Mouse (Mus musculus): ENCODE results near the gene Rasgrp3. TPM values are rescaled to one million over a fixed set of nuclear protein-coding genes. Genes with fewer than 3 reads are reported as not detected.
A peak's percentile ranks its signal among the peaks of the same experiment; 100 is the strongest.

The Rasgrp3 gene
- 0.16 and 0.85 TPM in 2 replicates for total RNA-seq (2012; rRNA removed)

DNA sequence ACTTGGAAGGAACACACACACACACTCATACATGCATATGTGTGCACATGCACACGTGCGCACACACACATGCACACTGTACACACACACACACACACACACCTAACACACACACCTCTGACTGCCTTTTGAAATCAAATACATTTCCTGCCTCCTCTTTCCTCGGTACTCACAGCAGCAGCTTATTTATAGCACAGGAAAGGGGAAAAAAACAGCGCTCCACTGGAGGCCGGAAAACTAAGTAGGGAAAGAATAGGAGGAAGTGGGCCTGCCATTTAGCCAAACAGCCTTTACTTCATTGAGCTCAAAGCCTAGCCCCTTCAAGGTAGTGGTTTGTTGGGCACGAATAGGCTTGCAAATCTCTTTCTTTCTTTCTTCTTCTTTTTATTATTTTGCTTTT lies at the start of gene Rasgrp3:
Gene Rasgrp3, plus strand, starts transcription at position 298 of the 400 bp plus-strand sequence.
- H3K4me1 ChIP-seq (ENCODE audit: control insufficient read depth in 2 of 2, insufficient read depth in 2 of 2, low read length in 2 of 2, poor library complexity in 1 of 2): no peaks in the 10 kb centered on the region
- no peak within 1 kb of the TSS for H3K9ac ChIP-seq (ENCODE audit: insufficient read depth, low read depth, low read length, poor library complexity, severe bottlenecking)
- no peak within 1 kb of the TSS for H3K27ac ChIP-seq (ENCODE audit: insufficient read depth, low read depth, low read length, poor library complexity, severe bottlenecking)
- H3K9me3 ChIP-seq (ENCODE audit: control insufficient read depth, insufficient read depth, low read depth, low read length): no peaks in the 10 kb centered on the region
- in situ Hi-C loops (cut with MboI; ENCODE audit: low sequenced_read_pairs in 2 of 2, unreplicated experiment in 2 of 2): no loop called here
- H3K4me3 ChIP-seq (ENCODE audit: insufficient read depth in 1 of 2, low read depth in 1 of 2, low read length in 2 of 2, poor library complexity in 1 of 2, severe bottlenecking in 1 of 2): no peak within 1 kb of the TSS
- H3K36me3 ChIP-seq (ENCODE audit: control insufficient read depth, insufficient read depth, low read length, poor library complexity, severe bottlenecking): no peaks in the 10 kb centered on the region
- TF ChIP-seq HCFC1 (IDR thresholded peaks at IDR 0.05; ENCODE audit: borderline replicate concordance, insufficient read depth, low read length) (no peak), ZC3H11A (IDR thresholded peaks at IDR 0.05; ENCODE audit: borderline replicate concordance, low read depth, low read length) (no peak), ZNF384 (IDR thresholded peaks at IDR 0.05; ENCODE audit: low read depth, low read length) (no peak), MAFK (IDR thresholded peaks at IDR 0.05; ENCODE audit: insufficient read depth, low read depth, low read length) (no peak), CHD2 (IDR thresholded peaks at IDR 0.05; ENCODE audit: low read depth, low read length) (no peak)
- DNase-seq (ENCODE audit: low read depth, low spot score): no peak

- Histone ChIP-seq H3K4me1 (ENCODE audit: control insufficient read depth in 2 of 2, insufficient read depth in 2 of 2, low read length in 2 of 2, poor library complexity in 1 of 2) (no peaks in the 10 kb centered on the region; a peak in 1 of 4 replicates), H3K9me3 (ENCODE audit: control insufficient read depth, insufficient read depth, low read depth, low read length) (no peaks in the 10 kb centered on the region), H3K4me3 (ENCODE audit: insufficient read depth in 1 of 2, low read depth in 1 of 2, low read length in 2 of 2, poor library complexity in 1 of 2, severe bottlenecking in 1 of 2) (no peak overlapping the region), H3K9ac (ENCODE audit: insufficient read depth, low read depth, low read length, poor library complexity, severe bottlenecking) (no peak overlapping the region), H3K36me3 (ENCODE audit: control insufficient read depth, insufficient read depth, low read length, poor library complexity, severe bottlenecking) (no peaks in the 10 kb centered on the region), H3K27ac (ENCODE audit: insufficient read depth, low read depth, low read length, poor library complexity, severe bottlenecking) (no peak overlapping the region)
- in situ Hi-C loops (cut with MboI; ENCODE audit: low sequenced_read_pairs in 2 of 2, unreplicated experiment in 2 of 2): no loop called here
- no peak for DNase-seq (ENCODE audit: low read depth, low spot score)
- TF ChIP-seq ZNF384 (IDR thresholded peaks at IDR 0.05; ENCODE audit: low read depth, low read length) (no peak), MAFK (IDR thresholded peaks at IDR 0.05; ENCODE audit: insufficient read depth, low read depth, low read length) (no peak), HCFC1 (IDR thresholded peaks at IDR 0.05; ENCODE audit: borderline replicate concordance, insufficient read depth, low read length) (no peak), CHD2 (IDR thresholded peaks at IDR 0.05; ENCODE audit: low read depth, low read length) (no peak), ZC3H11A (IDR thresholded peaks at IDR 0.05; ENCODE audit: borderline replicate concordance, low read depth, low read length) (0 out of 2 replicates have a peak, but pooled peaks have one; percentile 5)
These were observed 47.3 kb upstream of the Rasgrp3 start for GRCm38 (mm10) chr17:75388402-75388801.

GRCm38 (mm10) chr17:75390142-75390541 lies 45.6 kb upstream of the Rasgrp3 start:
- in situ Hi-C loops (cut with MboI; ENCODE audit: low sequenced_read_pairs in 2 of 2, unreplicated experiment in 2 of 2): no loop called here
- no peak overlapping the region for H3K9ac ChIP-seq (ENCODE audit: insufficient read depth, low read depth, low read length, poor library complexity, severe bottlenecking)
- no peak overlapping the region for H3K27ac ChIP-seq (ENCODE audit: insufficient read depth, low read depth, low read length, poor library complexity, severe bottlenecking)
- DNase-seq (ENCODE audit: low read depth, low spot score): no peak
- H3K36me3 ChIP-seq (ENCODE audit: control insufficient read depth, insufficient read depth, low read length, poor library complexity, severe bottlenecking): no peaks in the 10 kb centered on the region
- TF ChIP-seq ZC3H11A (IDR thresholded peaks at IDR 0.05; ENCODE audit: borderline replicate concordance, low read depth, low read length) (no peak), ZNF384 (IDR thresholded peaks at IDR 0.05; ENCODE audit: low read depth, low read length) (no peak), CHD2 (IDR thresholded peaks at IDR 0.05; ENCODE audit: low read depth, low read length) (no peak), HCFC1 (IDR thresholded peaks at IDR 0.05; ENCODE audit: borderline replicate concordance, insufficient read depth, low read length) (no peak), MAFK (IDR thresholded peaks at IDR 0.05; ENCODE audit: insufficient read depth, low read depth, low read length) (no peak)
- H3K4me3 ChIP-seq (ENCODE audit: insufficient read depth in 1 of 2, low read depth in 1 of 2, low read length in 2 of 2, poor library complexity in 1 of 2, severe bottlenecking in 1 of 2): no peak overlapping the region
- no peaks in the 10 kb centered on the region for H3K9me3 ChIP-seq (ENCODE audit: control insufficient read depth, insufficient read depth, low read depth, low read length)
- no peaks in the 10 kb centered on the region for H3K4me1 ChIP-seq (ENCODE audit: control insufficient read depth in 2 of 2, insufficient read depth in 2 of 2, low read length in 2 of 2, poor library complexity in 1 of 2)

DNA sequence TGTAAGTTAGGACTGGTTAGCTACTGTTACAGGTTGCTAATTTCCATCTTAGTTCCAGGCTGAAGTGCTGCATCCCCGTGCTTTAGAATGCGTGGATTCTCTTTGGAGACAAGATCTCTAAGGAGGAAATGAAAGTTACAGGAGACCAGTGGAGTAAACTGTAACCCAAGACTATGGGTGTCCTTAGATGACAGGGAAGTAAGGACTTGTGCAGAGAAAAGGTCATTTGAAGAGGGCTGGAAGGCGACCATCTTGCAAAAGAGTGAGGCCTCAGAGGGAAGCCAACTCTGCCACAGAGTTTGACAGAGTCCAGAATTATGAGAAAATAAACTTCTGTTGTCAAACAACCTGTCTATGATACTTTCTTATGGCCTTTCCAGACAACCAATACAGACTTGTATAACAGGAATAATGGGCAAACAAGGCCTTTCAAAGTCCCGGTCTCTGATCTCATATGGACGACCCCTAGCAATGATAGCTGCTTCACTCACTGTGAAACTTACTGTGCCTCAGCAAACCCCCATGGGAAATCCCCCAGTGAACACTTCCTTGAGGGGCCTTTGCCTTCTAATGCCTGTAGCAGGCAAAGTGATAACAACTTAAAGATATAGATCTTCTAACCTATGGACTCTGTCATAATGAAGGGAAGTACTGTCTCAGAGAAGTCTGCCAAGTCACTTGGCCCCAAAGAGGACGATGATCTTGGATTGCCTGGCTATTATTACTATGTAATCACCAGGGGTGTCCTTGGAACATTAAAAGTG lies 44.1 kb upstream of the Rasgrp3 start:
- no peaks in the 10 kb centered on the region for H3K4me1 ChIP-seq (ENCODE audit: control insufficient read depth in 2 of 2, insufficient read depth in 2 of 2, low read length in 2 of 2, poor library complexity in 1 of 2)
- TF ChIP-seq ZNF384 (IDR thresholded peaks at IDR 0.05; ENCODE audit: low read depth, low read length) (no peak), MAFK (IDR thresholded peaks at IDR 0.05; ENCODE audit: insufficient read depth, low read depth, low read length) (no peak), HCFC1 (IDR thresholded peaks at IDR 0.05; ENCODE audit: borderline replicate concordance, insufficient read depth, low read length) (no peak), CHD2 (IDR thresholded peaks at IDR 0.05; ENCODE audit: low read depth, low read length) (no peak), ZC3H11A (IDR thresholded peaks at IDR 0.05; ENCODE audit: borderline replicate concordance, low read depth, low read length) (no peak)
- H3K36me3 ChIP-seq (ENCODE audit: control insufficient read depth, insufficient read depth, low read length, poor library complexity, severe bottlenecking): no peaks in the 10 kb centered on the region
- H3K27ac ChIP-seq (ENCODE audit: insufficient read depth, low read depth, low read length, poor library complexity, severe bottlenecking): no peak overlapping the region
- H3K9ac ChIP-seq (ENCODE audit: insufficient read depth, low read depth, low read length, poor library complexity, severe bottlenecking): no peak overlapping the region
- no peak overlapping the region for H3K4me3 ChIP-seq (ENCODE audit: insufficient read depth in 1 of 2, low read depth in 1 of 2, low read length in 2 of 2, poor library complexity in 1 of 2, severe bottlenecking in 1 of 2)
- in situ Hi-C loops (cut with MboI; ENCODE audit: low sequenced_read_pairs in 2 of 2, unreplicated experiment in 2 of 2): no loop called here
- no peaks in the 10 kb centered on the region for H3K9me3 ChIP-seq (ENCODE audit: control insufficient read depth, insufficient read depth, low read depth, low read length)
- DNase-seq (ENCODE audit: low read depth, low spot score): no peak
